Mouse (Mus musculus): ENCODE data around the gene Gm21987. TPM values are rescaled to one million over a fixed set of nuclear protein-coding genes. Genes with fewer than 3 reads are reported as not detected.

Gm21987 gene
- total and polyA plus RNA-seq, 3 experiments: 0.42 TPM; not detected in 2

DNA sequence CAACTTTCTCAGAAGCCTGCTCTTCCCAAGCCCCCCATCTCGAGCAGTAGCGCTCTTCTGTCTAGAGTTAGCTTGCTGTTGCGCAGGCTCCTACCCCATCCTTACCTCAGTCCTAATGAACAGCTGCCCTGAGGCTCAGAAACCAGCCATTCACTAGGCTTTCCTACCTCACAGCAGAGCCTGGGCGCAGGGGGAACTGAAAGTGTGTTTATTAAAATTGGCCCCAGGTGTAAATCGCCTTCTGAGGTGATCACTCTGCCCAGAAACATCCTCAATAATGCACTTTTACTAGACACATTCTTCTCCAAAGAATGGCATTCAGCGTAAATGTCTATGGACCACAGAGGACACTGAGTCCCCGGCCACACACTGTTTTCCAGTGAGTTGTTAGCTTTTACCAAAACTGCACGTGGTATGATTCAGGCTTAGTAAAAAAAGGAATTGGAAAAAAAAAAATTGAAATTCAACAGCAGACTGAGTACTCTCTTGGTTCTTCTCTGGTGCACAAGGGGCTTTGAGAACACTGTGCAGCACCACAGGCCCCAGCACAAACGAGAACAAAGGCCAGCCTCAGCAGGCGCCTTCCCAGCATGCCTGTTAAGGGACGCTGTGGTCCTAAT lies 20.0 kb upstream of the Gm21987 start:
- Histone ChIP-seq H3K4me2 (ENCODE audit: insufficient read depth, low read depth, poor library complexity, severe bottlenecking) (peak overlapping the region; percentile 24), H3K27me3 (replicated peaks) (no peaks in the 10 kb centered on the region), H3K27ac (ENCODE audit: insufficient read depth, low read depth) (no peak overlapping the region), H3K4me3 (replicated peaks in 1 of 3; ENCODE audit: low read depth in 2 of 3, low read length in 2 of 3, poor library complexity in 1 of 3) (no peak overlapping the region), H3K36me3 (replicated peaks in 1 of 2; ENCODE audit: control insufficient read depth in 1 of 2, insufficient read depth in 1 of 2, low read length in 1 of 2) (no peaks in the 10 kb centered on the region), H3K79me2 (replicated peaks; ENCODE audit: control insufficient read depth, extremely low read depth, insufficient read depth, poor library complexity, severe bottlenecking) (no peaks in the 10 kb centered on the region), H3K9ac (ENCODE audit: insufficient read depth, low read depth) (no peak overlapping the region), H3K9me3 (replicated peaks; ENCODE audit: low read length) (no peaks in the 10 kb centered on the region), H3K4me1 (ENCODE audit: control insufficient read depth in 1 of 2, insufficient read depth in 2 of 2) (peaks cover 14 to 24% of the 10 kb centered on the region in 2 experiments)
- dilution Hi-C loops (cut with MboI; ENCODE audit: extremely low pct_ligation_motif_present, extremely low pct_unique_long_range_greater_than_20kb, low sequenced_read_pairs): no loop called here
- peak; percentile 65 for TF ChIP-seq BHLHE40 (IDR thresholded peaks at IDR 0.05; ENCODE audit: low read depth, low read length)
- peak; percentile 84 for TF ChIP-seq EP300 (IDR thresholded peaks at IDR 0.05; ENCODE audit: low read length)
- peak; percentile 63; the same call in 1 of the 2 replicates for TF ChIP-seq TCF12 (IDR thresholded peaks at IDR 0.05; ENCODE audit: low read depth, low read length)
- no peak for TF ChIP-seq ZMIZ1 (IDR thresholded peaks at IDR 0.05; ENCODE audit: low read depth, low read length)
- TF ChIP-seq POLR2AphosphoS2 (IDR thresholded peaks at IDR 0.05; ENCODE audit: low read depth, low read length): no peak
- no peak for TF ChIP-seq CHD1 (IDR thresholded peaks at IDR 0.05; ENCODE audit: low read depth, low read length)
- TF ChIP-seq MAX (IDR thresholded peaks at IDR 0.05; ENCODE audit: low read length): peak; percentile 15; the same call in 1 of the 2 replicates
- TF ChIP-seq ZNF384 (IDR thresholded peaks at IDR 0.05; ENCODE audit: low read depth, low read length): peak; percentile 83
- peak; percentile 93 for TF ChIP-seq IRF4 (IDR thresholded peaks at IDR 0.05; ENCODE audit: low read depth, low read length)
- 0 out of 2 replicates have a peak, but pooled peaks have one; percentile 19 for TF ChIP-seq ETS1 (conservative IDR thresholded peaks at IDR 0.05; ENCODE audit: low read depth, low read length)
- TF ChIP-seq USF2 (conservative IDR thresholded peaks at IDR 0.05; ENCODE audit: low read depth, low read length): no peak
- no peak for TF ChIP-seq PAX5 (IDR thresholded peaks at IDR 0.05; ENCODE audit: low read length)
- TF ChIP-seq HCFC1 (IDR thresholded peaks at IDR 0.05; ENCODE audit: low read depth, low read length): no peak
- TF ChIP-seq RCOR1 (conservative IDR thresholded peaks at IDR 0.05; ENCODE audit: low read depth, low read length): no peak
- TF ChIP-seq POLR2A (IDR thresholded peaks at IDR 0.05; ENCODE audit: low read depth, low read length): no peak
- peak; percentile 72 for DNase-seq (ENCODE audit: extremely low read depth)
- in situ Hi-C loops (cut with MboI; ENCODE audit: low pct_ligation_motif_present, low pct_unique_long_range_greater_than_20kb, low sequenced_read_pairs): loop anchor here (25.0 kb wide), 2 partner anchors 385 to 710 kb away; partner anchors contain the start of gene Arhgap31

DNA sequence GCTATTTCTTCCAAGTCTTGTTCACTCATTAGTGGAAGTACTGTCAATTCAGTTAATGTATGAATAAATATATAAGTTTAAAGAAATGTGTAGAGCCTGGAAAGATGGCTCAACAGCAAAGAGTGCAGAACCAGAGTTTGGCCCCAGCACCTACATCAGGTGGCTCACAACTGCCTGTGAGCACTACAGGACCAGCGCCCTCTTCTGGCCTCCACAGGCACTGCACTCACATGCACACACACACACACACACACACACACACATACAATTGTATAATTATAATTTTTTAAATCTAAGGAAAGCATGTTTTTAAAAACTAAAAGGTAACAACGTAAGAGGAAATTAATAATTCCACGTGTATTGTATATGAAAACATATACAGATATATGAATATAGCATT lies 17.5 kb upstream of the Gm21987 start:
- no peaks in the 10 kb centered on the region for H3K9me3 ChIP-seq (replicated peaks; ENCODE audit: low read length)
- no peaks in the 10 kb centered on the region for H3K27me3 ChIP-seq (replicated peaks)
- H3K4me1 ChIP-seq (ENCODE audit: control insufficient read depth in 1 of 2, insufficient read depth in 2 of 2): peaks cover 14 to 24% of the 10 kb centered on the region in 2 experiments
- no peaks in the 10 kb centered on the region for H3K36me3 ChIP-seq (replicated peaks in 1 of 2; ENCODE audit: control insufficient read depth in 1 of 2, insufficient read depth in 1 of 2, low read length in 1 of 2)
- in situ Hi-C loops (cut with MboI; ENCODE audit: low pct_ligation_motif_present, low pct_unique_long_range_greater_than_20kb, low sequenced_read_pairs): loop anchor here (25.0 kb wide), 2 partner anchors 383 to 708 kb away; partner anchors contain the start of gene Arhgap31
- H3K4me2 ChIP-seq (ENCODE audit: insufficient read depth, low read depth, poor library complexity, severe bottlenecking): no peak overlapping the region
- no peak overlapping the region for H3K9ac ChIP-seq (ENCODE audit: insufficient read depth, low read depth)
- no peak for DNase-seq (ENCODE audit: extremely low read depth)
- H3K27ac ChIP-seq (ENCODE audit: insufficient read depth, low read depth): no peak overlapping the region
- no peaks in the 10 kb centered on the region for H3K79me2 ChIP-seq (replicated peaks; ENCODE audit: control insufficient read depth, extremely low read depth, insufficient read depth, poor library complexity, severe bottlenecking)
- dilution Hi-C loops (cut with MboI; ENCODE audit: extremely low pct_ligation_motif_present, extremely low pct_unique_long_range_greater_than_20kb, low sequenced_read_pairs): no loop called here
- no peak overlapping the region for H3K4me3 ChIP-seq (replicated peaks in 1 of 3; ENCODE audit: low read depth in 2 of 3, low read length in 2 of 3, poor library complexity in 1 of 3)
- TF ChIP-seq CTCF (conservative IDR thresholded peaks at IDR 0.05 in 1 of 2, IDR thresholded peaks at IDR 0.05 in 1 of 2; ENCODE audit: low read depth in 2 of 2, low read length in 2 of 2): peak in 1 of 2 experiments; percentile 24; a peak in 1 of 4 replicates
- no peak for TF ChIP-seq MAX (IDR thresholded peaks at IDR 0.05; ENCODE audit: low read length)

Measured in CH12.LX (cell line).